Mouse (Mus musculus) sigmoid colon, adult 10 weeks (tissue): ENCODE data around the gene Rec114. TPM values are rescaled to one million over a fixed set of nuclear protein-coding genes. Genes with fewer than 3 reads are reported as not detected.

Source experiments
- polyA plus RNA-seq: library from polyadenylated mRNA; stranded (reverse); fragments of 350-450 nt; fragmentation: Illumina TruSeq; extraction: RNeasy Lipid Tissue Mini Kit (QIAGEN cat#74804); gene quantifications from one replicate; pipeline ENCODE4 v1.2.3, GENCODE M21; 2014; ENCODE audit warnings: low read depth, low replicate concordance

The Rec114 gene
- not detected for polyA plus RNA-seq

GRCm38 (mm10) chr9:58743702-58744248 is at the start of gene Rec114:
Gene Rec114, minus strand, starts transcription at chr9:58743964.

Other genes starting within 250 kb of the Rec114 start
- 3.5 TPM for gene Cd276, start 188.5 kb downstream of the Rec114 start, polyA plus RNA-seq
- gene Nptn, start 161.7 kb downstream of the Rec114 start, polyA plus RNA-seq, result 886 TPM
- 0.06 TPM for gene Hcn4, start 79.4 kb upstream of the Rec114 start, polyA plus RNA-seq